Mouse (Mus musculus) heart, postnatal 25 days (tissue): ENCODE measurements around the gene Ctdsp2. TPM values are rescaled to one million over a fixed set of nuclear protein-coding genes. Genes with fewer than 3 reads are reported as not detected.

Source experiments
- DNase-seq: peaks from one replicate; pipeline ENCODE4 v3.0.0; 2022; ENCODE audit warnings: low spot score
- intact Hi-C: fragments of 180-260 bp; cut with DNase I; formaldehyde crosslinking; loops from one replicate; pipeline ENCODE4 v1.15.1; 2025
- total RNA-seq, 2 experiments: library from RNA; stranded (reverse); gene quantifications; 2 replicates each; pipeline ENCODE4 v1.2.3; 2021

Gene Ctdsp2
- total RNA-seq, result 100 to 1,000 TPM; 104 to 110 TPM

DNA sequence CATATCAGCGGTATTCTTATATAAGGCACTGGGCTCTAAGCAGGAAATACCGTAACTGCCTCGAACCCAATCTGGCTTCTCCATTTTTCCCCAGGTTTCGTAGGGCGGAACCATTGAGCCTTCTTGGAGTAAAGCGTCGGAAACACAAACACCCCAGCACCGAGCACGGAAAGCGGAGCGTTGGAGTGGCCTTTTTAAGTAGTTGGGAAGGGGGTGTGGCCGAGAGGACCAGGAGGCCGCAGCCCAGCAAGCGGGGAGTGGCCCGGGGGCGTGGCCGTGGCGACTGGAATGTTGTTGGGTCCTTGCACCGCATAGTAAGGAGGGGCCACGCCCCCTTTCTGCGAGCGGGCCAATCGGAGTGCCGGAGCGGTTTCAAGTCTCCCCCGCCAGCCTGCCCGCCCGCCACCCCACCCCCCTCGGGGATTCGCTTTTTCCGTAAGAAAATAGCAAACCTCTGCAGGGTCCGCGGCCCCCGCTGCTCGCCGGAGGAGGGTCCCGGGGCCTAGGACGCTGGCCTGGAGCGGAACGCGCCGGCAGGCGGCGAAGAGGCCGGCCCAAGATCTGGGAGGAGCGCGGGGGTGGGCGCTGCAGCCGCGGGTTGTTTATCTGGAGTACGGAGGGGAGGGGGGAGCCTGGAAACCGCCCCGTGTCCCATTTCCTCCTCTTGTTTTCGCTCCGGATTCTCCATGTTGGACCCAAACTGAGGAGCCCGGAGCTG, at the start of gene Ctdsp2:
Gene Ctdsp2 (plus strand): TSS at position 441 of the 718 bp plus-strand sequence.
- DNase-seq, result peak; percentile 100
- intact Hi-C loops, result no loop called here

DNA sequence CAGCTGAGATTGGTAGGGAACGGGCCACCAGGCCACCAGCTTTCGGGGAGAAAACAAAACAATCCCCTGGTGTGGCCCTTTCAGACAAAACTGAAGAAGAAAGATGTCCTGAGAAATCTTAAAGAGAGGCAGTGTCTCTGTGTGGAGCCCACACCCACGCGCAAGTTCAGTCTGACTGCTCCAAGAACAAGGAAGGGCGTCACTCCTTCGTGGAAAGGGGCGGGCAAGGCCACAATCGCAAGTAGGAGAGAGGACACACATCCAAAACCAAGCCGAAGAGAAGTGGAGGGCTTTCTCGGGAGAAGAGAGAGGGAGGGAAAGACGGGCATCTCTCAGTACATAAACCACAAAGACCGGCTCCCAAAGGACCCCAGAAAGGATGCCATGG, 49.7 kb upstream of the Ctdsp2 start:
- intact Hi-C loops, result loop anchor here (2.0 kb wide), 1 partner anchor 62 kb away; no protein-coding TSS in a partner anchor

DNA sequence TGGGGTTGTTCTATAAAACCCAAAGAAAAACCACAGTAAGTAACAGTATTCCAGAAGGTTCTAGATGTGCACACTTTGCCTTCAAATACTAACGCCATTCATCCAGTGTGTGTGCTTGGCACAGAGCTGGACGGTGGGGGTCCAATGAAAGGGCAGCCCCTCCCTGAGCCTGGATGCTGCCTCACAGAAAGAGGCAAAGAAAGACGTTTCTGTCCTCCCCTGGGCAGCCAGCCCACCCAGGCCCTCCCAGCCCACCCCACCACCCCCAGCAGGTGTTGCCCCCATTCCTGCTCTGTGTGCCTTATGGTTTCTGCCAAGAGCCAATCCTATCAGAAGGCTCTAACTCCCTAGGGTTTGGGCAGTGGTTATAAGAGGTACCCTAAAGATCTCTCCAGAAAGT, 49.0 kb upstream of the Ctdsp2 start:
- intact Hi-C loops, result loop anchor here (2.0 kb wide), 1 partner anchor 61 kb away; no protein-coding TSS in a partner anchor
- no peak for DNase-seq

More for the DNA sequence above, 49.7 kb upstream of the Ctdsp2 start:
- DNase-seq, result peak; percentile 74

- intact Hi-C loops, result no loop called here
Measured at GRCm38 (mm10) chr10:126930270-126931121, 48.0 kb upstream of the Ctdsp2 start.

GRCm38 (mm10) chr10:126931123-126931759, 47.3 kb upstream of the Ctdsp2 start:
- intact Hi-C loops, result no loop called here
- DNase-seq, result no peak

More at GRCm38 (mm10) chr10:126930270-126931121, 48.0 kb upstream of the Ctdsp2 start:
- DNase-seq, result no peak

DNA sequence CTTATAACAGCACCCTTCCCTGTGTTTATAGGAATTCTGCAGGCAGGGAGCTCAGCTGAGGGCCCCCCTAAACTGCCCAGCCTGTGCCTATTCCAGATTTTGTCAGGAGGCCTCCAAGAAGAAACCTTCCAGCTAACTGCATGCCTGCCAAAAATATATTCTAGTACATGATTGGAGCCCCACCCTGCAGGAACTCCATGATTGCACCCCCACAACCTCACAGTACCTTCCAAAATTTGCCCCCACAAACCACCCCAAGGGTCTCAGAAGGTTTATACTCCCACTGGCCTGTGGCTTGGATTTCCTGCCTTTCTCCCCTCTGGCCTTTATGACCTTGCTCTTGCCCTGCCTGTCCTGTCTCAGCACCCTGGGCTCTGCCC, 46.8 kb upstream of the Ctdsp2 start:
- no peak for DNase-seq
- intact Hi-C loops, result no loop called here

GRCm38 (mm10) chr10:126934561-126934960, 44.0 kb upstream of the Ctdsp2 start:
- DNase-seq, result no peak
- intact Hi-C loops, result loop anchor here (2.0 kb wide), 1 partner anchor 22 kb away; no protein-coding TSS in a partner anchor

- intact Hi-C loops, result loop anchor here (2.0 kb wide), 1 partner anchor 22 kb away; no protein-coding TSS in a partner anchor
- no peak for DNase-seq
Measured at GRCm38 (mm10) chr10:126935121-126935520, 43.4 kb upstream of the Ctdsp2 start.

DNA sequence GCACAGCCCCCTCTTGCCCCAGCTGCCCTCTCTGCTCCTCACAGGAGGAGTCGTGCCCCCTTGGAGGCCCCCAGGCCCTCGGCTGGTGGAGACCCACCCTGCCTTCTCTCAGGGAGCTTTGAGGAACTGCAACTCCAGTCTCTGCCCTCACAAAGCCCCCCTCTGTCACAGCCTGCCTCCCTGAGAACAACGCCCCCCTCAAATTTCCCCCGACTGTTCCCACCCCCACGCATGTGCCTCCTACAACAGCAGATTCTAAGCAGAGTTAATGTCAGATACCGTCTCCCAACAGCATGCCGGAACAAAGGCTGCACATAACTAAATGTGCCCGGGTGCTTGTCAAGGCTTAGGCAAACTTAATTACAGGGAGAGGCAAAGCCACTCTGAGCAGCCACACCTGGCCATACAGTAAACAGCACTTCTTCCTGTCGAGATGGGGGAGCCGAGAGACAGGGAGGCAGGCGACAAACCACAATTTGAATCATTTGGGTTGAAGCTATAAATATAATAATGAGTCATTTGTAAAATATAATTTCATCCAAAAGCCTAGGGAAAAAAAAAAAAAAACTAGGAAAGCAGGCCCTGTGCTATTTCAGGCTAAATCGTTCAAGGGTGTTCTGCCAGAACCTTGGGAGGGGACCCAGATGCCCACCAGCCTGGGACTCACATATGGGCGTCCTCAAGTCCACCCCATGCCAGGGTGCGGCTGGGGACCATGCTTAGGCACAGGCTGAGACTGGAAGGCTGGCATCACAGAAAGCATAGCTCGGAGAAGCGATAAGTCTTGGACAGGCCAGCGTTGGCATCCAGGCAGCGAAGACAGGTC, 42.7 kb upstream of the Ctdsp2 start:
- no peak for DNase-seq
- intact Hi-C loops, result loop anchor here (2.0 kb wide), 1 partner anchor 21 kb away; no protein-coding TSS in a partner anchor

GRCm38 (mm10) chr10:126940949-126941348, 37.6 kb upstream of the Ctdsp2 start:
- intact Hi-C loops, result no loop called here
- DNase-seq, result no peak

GRCm38 (mm10) chr10:126945531-126945930, 33.0 kb upstream of the Ctdsp2 start:
- intact Hi-C loops, result no loop called here
- DNase-seq, result no peak

GRCm38 (mm10) chr10:126949824-126950223, 28.7 kb upstream of the Ctdsp2 start:
- intact Hi-C loops, result no loop called here

GRCm38 (mm10) chr10:126950572-126950971, 27.9 kb upstream of the Ctdsp2 start:
- no peak for DNase-seq
- intact Hi-C loops, result no loop called here

More at GRCm38 (mm10) chr10:126949824-126950223, 28.7 kb upstream of the Ctdsp2 start:
- DNase-seq, result no peak

DNA sequence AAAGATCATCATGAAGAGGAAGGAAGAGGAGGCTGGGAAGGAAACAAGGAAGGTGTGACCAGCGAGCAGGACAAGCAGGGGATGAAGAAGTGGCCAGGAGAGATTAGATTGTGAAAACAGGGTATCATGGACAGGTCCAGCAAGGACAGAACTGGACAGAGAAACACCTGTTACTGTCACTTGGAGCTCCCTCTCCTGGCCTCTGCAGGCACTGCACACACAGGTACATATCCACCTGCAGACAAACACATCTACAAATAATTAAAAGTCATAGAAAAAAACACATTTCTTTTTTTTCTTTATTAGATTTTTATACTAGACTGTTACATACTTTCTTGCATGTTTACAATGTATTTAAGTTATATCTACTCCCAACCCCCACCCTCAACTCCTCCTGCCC, 26.1 kb upstream of the Ctdsp2 start:
- no peak for DNase-seq
- intact Hi-C loops, result no loop called here

GRCm38 (mm10) chr10:126953029-126953471, 25.5 kb upstream of the Ctdsp2 start:
- no peak for DNase-seq
- intact Hi-C loops, result no loop called here

- DNase-seq, result no peak
- intact Hi-C loops, result loop anchor here (2.0 kb wide), 2 partner anchors 16 to 22 kb away; no protein-coding TSS in a partner anchor
Measured at GRCm38 (mm10) chr10:126956692-126957358, 21.7 kb upstream of the Ctdsp2 start.

- intact Hi-C loops, result loop anchor here (2.0 kb wide), 2 partner anchors 15 to 23 kb away; no protein-coding TSS in a partner anchor
- no peak for DNase-seq
Measured at GRCm38 (mm10) chr10:126957359-126958107, 21.0 kb upstream of the Ctdsp2 start.

GRCm38 (mm10) chr10:126960496-126960895, 18.0 kb upstream of the Ctdsp2 start:
- intact Hi-C loops, result no loop called here

More at GRCm38 (mm10) chr10:126960496-126960895, 18.0 kb upstream of the Ctdsp2 start:
- no peak for DNase-seq
